Mouse (Mus musculus) lung, adult 2 months (tissue): ENCODE results near the gene Ano4.

Experiments
- CTCF ChIP-seq: fragments of 200-500 bp; IDR thresholded peaks from 2 replicates; pipeline ENCODE4 v1.5.1; 2011; ENCODE audit warnings: mild to moderate bottlenecking, low read length, control low read depth; ENCODE audit not compliant: insufficient read depth
- POLR2A ChIP-seq: fragments of 200-500 bp; IDR thresholded peaks from 2 replicates; pipeline ENCODE4 v1.6.1; 2011; ENCODE audit warnings: low read depth, mild to moderate bottlenecking, control low read depth, low read length, borderline replicate concordance; ENCODE audit errors: extremely low read depth

- TF ChIP-seq CTCF (no peak), POLR2A (no peak)
Measured at GRCm38 (mm10) chr10:89149166-89149565, 195.4 kb downstream of the Ano4 start.
